12 mouse cellular contexts compared by ENCODE assay signal in genomic region chr1:120272605-120273004, GRCm38 (mm10). TPM values are rescaled to one million over a fixed set of nuclear protein-coding genes. Genes with fewer than 3 reads are reported as not detected.
DNase-seq lines count a peak whose midpoint lies in the region; ATAC-seq and TF ChIP-seq lines count a peak whose summit lies in the region.
"Had no signal": no experiment of that assay in that cellular context is flagged by ENCODE, and none has a peak within 500 bp of the region (broad histone marks: within the 10 kb centered on the region; RNA-seq: fewer than 3 reads in every experiment).

Gene Steap3, minus strand, starts transcription at chr1:120272705.

- intact Hi-C loops in left cerebral cortex, postnatal 14 days (cut with DNase I): no loop called here

- peak within 1 kb of the TSS; percentile 73 for H3K4me2 ChIP-seq in liver, embryonic 11.5 days
- H3K4me2 ChIP-seq in heart, embryonic 14.5 days (ENCODE audit: low read length): no peak within 1 kb of the TSS
- H3K4me2 ChIP-seq: limb, embryonic 13.5 days had no signal

- no peak within 1 kb of the TSS for H3K4me3 ChIP-seq in liver, embryonic 11.5 days (ENCODE audit: low read depth, low read length)
- H3K4me3 ChIP-seq in cortical plate, adult 2 months (ENCODE audit: insufficient read depth, low read length): no peak within 1 kb of the TSS
- H3K4me3 ChIP-seq in heart, embryonic 14.5 days (ENCODE audit: control insufficient read depth in 1 of 2, insufficient read depth in 1 of 2, low read depth in 1 of 2, low read length in 2 of 2): no peak within 1 kb of the TSS
- H3K4me3 ChIP-seq: limb, embryonic 13.5 days had no signal

- no peaks in the 10 kb centered on the region; the same call in 1 of the 2 replicates for H3K9me3 ChIP-seq in liver, embryonic 11.5 days (ENCODE audit: control insufficient read depth, low read length)
- H3K9me3 ChIP-seq in heart, embryonic 14.5 days (ENCODE audit: control insufficient read depth, low read length): no peaks in the 10 kb centered on the region
- H3K9me3 ChIP-seq: limb, embryonic 13.5 days had no signal

- TF ChIP-seq CTCF in cortical plate, adult 2 months (IDR thresholded peaks at IDR 0.05; ENCODE audit: extremely low read depth, insufficient read depth, low read length): no peak

- no peak for ATAC-seq in liver, embryonic 11.5 days (replicated peaks; ENCODE audit: low FRiP score)
- ATAC-seq in heart, embryonic 14.5 days (ENCODE audit: insufficient number of reproducible peaks, insufficient read depth, low FRiP score, low read depth): no peak
- ATAC-seq in megakaryocyte-erythroid progenitor cell, adult 5-6 weeks (replicated peaks; ENCODE audit: low FRiP score, low TSS enrichment, poor library complexity, severe bottlenecking): no peak
- ATAC-seq: CD4-positive, CD25-positive, alpha-beta regulatory T cell, adult 4 months; midbrain, embryonic 16.5 days had no signal

- peaks cover 28% of the 10 kb centered on the region for H3K4me1 ChIP-seq in liver, embryonic 11.5 days (replicated peaks; ENCODE audit: control insufficient read depth, insufficient read depth, low read length)
- no peaks in the 10 kb centered on the region for H3K4me1 ChIP-seq in cortical plate, adult 2 months (ENCODE audit: control insufficient read depth, insufficient read depth, low read length)
- H3K4me1 ChIP-seq in heart, embryonic 14.5 days (ENCODE audit: control insufficient read depth in 2 of 2, insufficient read depth in 2 of 2, low read length in 2 of 2): no peaks in the 10 kb centered on the region
- H3K4me1 ChIP-seq: limb, embryonic 13.5 days had no signal

- no peak within 1 kb of the TSS for H3K9ac ChIP-seq in liver, embryonic 11.5 days (ENCODE audit: low read depth, low read length)
- H3K9ac ChIP-seq in heart, embryonic 14.5 days (ENCODE audit: low read length): no peak within 1 kb of the TSS
- H3K9ac ChIP-seq: limb, embryonic 13.5 days had no signal

- peak within 1 kb of the TSS; percentile 33; the same call in 1 of the 2 replicates for H3K27ac ChIP-seq in liver, embryonic 11.5 days (ENCODE audit: low read depth, low read length)
- H3K27ac ChIP-seq in cortical plate, adult 2 months (ENCODE audit: insufficient read depth, low read length): no peak within 1 kb of the TSS
- no peak within 1 kb of the TSS for H3K27ac ChIP-seq in heart, embryonic 14.5 days (replicated peaks in 1 of 2; ENCODE audit: control insufficient read depth in 1 of 2, insufficient read depth in 1 of 2, low read depth in 2 of 2, low read length in 2 of 2)
- H3K27ac ChIP-seq: limb, embryonic 13.5 days had no signal

- 92% methylated on average over 5 of the region's 5 CpGs for WGBS in liver, embryonic 11.5 days
- WGBS in heart, embryonic 14.5 days: 84% methylated on average over 5 of the region's 5 CpGs

- no peaks in the 10 kb centered on the region for H3K36me3 ChIP-seq in liver, embryonic 11.5 days (ENCODE audit: control insufficient read depth, insufficient read depth, low read length)
- no peaks in the 10 kb centered on the region for H3K36me3 ChIP-seq in heart, embryonic 14.5 days (ENCODE audit: control insufficient read depth, insufficient read depth, low read length)
- H3K36me3 ChIP-seq: limb, embryonic 13.5 days had no signal

- no peak for TF ChIP-seq POLR2A in cortical plate, adult 2 months (IDR thresholded peaks at IDR 0.05; ENCODE audit: extremely low read depth, insufficient read depth, low read length)

- H3K27me3 ChIP-seq in liver, embryonic 11.5 days (replicated peaks; ENCODE audit: control insufficient read depth, insufficient read depth, low read length): no peaks in the 10 kb centered on the region
- H3K27me3 ChIP-seq in heart, embryonic 14.5 days (ENCODE audit: control insufficient read depth, insufficient read depth, low read length): no peaks in the 10 kb centered on the region
- H3K27me3 ChIP-seq: limb, embryonic 13.5 days had no signal

- no peak for DNase-seq in liver, embryonic 11.5 days (ENCODE audit: low spot score)
- DNase-seq in liver: no peak
- DNase-seq in left cerebral cortex, postnatal 14 days (ENCODE audit: low spot score in 2 of 2): no peak
- DNase-seq in frontal cortex, postnatal 25 days (ENCODE audit: low spot score in 2 of 2): no peak
- no peak for DNase-seq in cerebellum, adult 18-20 months
- DNase-seq: kidney, postnatal 14 days had no signal

RNA-seq across cellular contexts. Expression of gene Steap3, which starts in this region (rescaled TPM):
- 74.7 TPM in 2 replicates for polyA plus RNA-seq in liver, embryonic 11.5 days (2014; fragmentation: Nextera tagmentation; extraction: Ambion mirVana)
- 10.1 and 11.5 TPM in 2 replicates for polyA plus RNA-seq in cortical plate, adult 2 months (2012; rRNA removed)
- polyA plus RNA-seq in heart, embryonic 14.5 days (2014; fragmentation: Nextera tagmentation; extraction: Ambion mirVana): 19.3 and 20.1 TPM in 2 replicates
- total RNA-seq in megakaryocyte-erythroid progenitor cell, adult 5-6 weeks (2014; fragmentation: Nextera tagmentation): 120 and 172 TPM in 2 replicates
- total RNA-seq in megakaryocyte-erythroid progenitor cell, adult 5-6 weeks (2017): 28.2 and 43.0 TPM in 2 replicates
- 1 to 10 TPM; 7.1 to 7.4 TPM for total RNA-seq in left cerebral cortex, postnatal 14 days (2021)
- polyA plus RNA-seq: CD4-positive, CD25-positive, alpha-beta regulatory T cell, adult 4 months had no signal
